Mouse (Mus musculus) right cerebral cortex, postnatal 10 days (tissue): ENCODE data around the gene Irx6.
A peak's percentile ranks its signal among the peaks of the same experiment; 100 is the strongest.

Experiments used
- DNase-seq, 2 experiments: peaks; one replicate each; pipeline ENCODE4 v3.0.0; 2021; ENCODE audit warnings: low spot score in 2 of 2

Gene Irx6

GRCm38 (mm10) chr8:92674244-92675128 lies at the start of gene Irx6:
Irx6 (plus strand) TSS chr8:92674288.
- DNase-seq, result peak in 1 of 2 experiments; percentile 25

- no peak for DNase-seq
These were observed 45.1 kb upstream of the Irx6 start for GRCm38 (mm10) chr8:92628711-92629650.

- DNase-seq, result no peak
These were observed 40.9 kb upstream of the Irx6 start for GRCm38 (mm10) chr8:92633199-92633598.

GRCm38 (mm10) chr8:92640820-92641219 lies 33.3 kb upstream of the Irx6 start:
- no peak for DNase-seq

GRCm38 (mm10) chr8:92646637-92647036 lies 27.5 kb upstream of the Irx6 start:
- no peak for DNase-seq

- peak in 1 of 2 experiments; percentile 6 for DNase-seq
These were observed 9.9 kb upstream of the Irx6 start for GRCm38 (mm10) chr8:92664207-92664606.

- no peak for DNase-seq
These were observed 3.9 kb upstream of the Irx6 start for GRCm38 (mm10) chr8:92670236-92670635.

GRCm38 (mm10) chr8:92670656-92671195 lies 3.4 kb upstream of the Irx6 start:
- DNase-seq, result no peak

- DNase-seq, result no peak
These were observed 2.2 kb upstream of the Irx6 start for GRCm38 (mm10) chr8:92671892-92672291.

- DNase-seq, result no peak
These were observed 987 bp upstream of the Irx6 start for GRCm38 (mm10) chr8:92673101-92673500.

- DNase-seq, result peak; percentile 32 to 62
These were observed 389 bp upstream of the Irx6 start for GRCm38 (mm10) chr8:92673555-92674243.

- DNase-seq, result no peak
These were observed 4.3 kb downstream of the Irx6 start for GRCm38 (mm10) chr8:92678407-92678806.

- DNase-seq, result no peak
These were observed 23.3 kb downstream of the Irx6 start for GRCm38 (mm10) chr8:92697361-92697760.

GRCm38 (mm10) chr8:92698411-92698810 lies 24.3 kb downstream of the Irx6 start:
- no peak for DNase-seq

- no peak for DNase-seq
These were observed 25.9 kb downstream of the Irx6 start for GRCm38 (mm10) chr8:92699922-92700540.

GRCm38 (mm10) chr8:92703375-92703774 lies 29.3 kb downstream of the Irx6 start:
- DNase-seq, result no peak

- no peak for DNase-seq
These were observed 32.2 kb downstream of the Irx6 start for GRCm38 (mm10) chr8:92706311-92706710.

- no peak for DNase-seq
These were observed 39.2 kb downstream of the Irx6 start for GRCm38 (mm10) chr8:92713286-92713685.

- DNase-seq, result no peak
These were observed 43.3 kb downstream of the Irx6 start for GRCm38 (mm10) chr8:92717418-92717817.

- no peak for DNase-seq
These were observed 44.0 kb downstream of the Irx6 start for GRCm38 (mm10) chr8:92718057-92718456.
